Mouse (Mus musculus): ENCODE data around the gene Plekhg5. TPM values are rescaled to one million over a fixed set of nuclear protein-coding genes. Genes with fewer than 3 reads are reported as not detected.

Gene Plekhg5
- polyA plus RNA-seq, 1 experiment from 2014 or later, result 8.2 TPM

GRCm38 (mm10) chr4:152062390-152063110, 9.7 kb upstream of the Plekhg5 start:
- Histone ChIP-seq H3K27me3 (ENCODE audit: control insufficient read depth, insufficient read depth, low read length) (no peaks in the 10 kb centered on the region), H3K9me3 (ENCODE audit: control insufficient read depth, low read length) (no peaks in the 10 kb centered on the region), H3K4me2 (ENCODE audit: low read depth, low read length, severe bottlenecking) (no peak overlapping the region), H3K4me1 (replicated peaks; ENCODE audit: control insufficient read depth, insufficient read depth, low read length) (no peaks in the 10 kb centered on the region), H3K4me3 (ENCODE audit: low read depth, low read length) (no peak overlapping the region), H3K27ac (ENCODE audit: low read depth, low read length) (no peak overlapping the region), H3K9ac (ENCODE audit: low read length) (no peak overlapping the region), H3K36me3 (ENCODE audit: control insufficient read depth, insufficient read depth, low read length) (peaks cover 4% of the 10 kb centered on the region; the same call in 1 of the 2 replicates)
- WGBS, result 83% methylated on average over 9 of the region's 9 CpGs
- ATAC-seq (replicated peaks; ENCODE audit: low FRiP score), result no peak
- no peak for DNase-seq (ENCODE audit: low spot score)

- Histone ChIP-seq H3K4me2 (ENCODE audit: low read depth, low read length, severe bottlenecking) (no peak overlapping the region), H3K27me3 (ENCODE audit: control insufficient read depth, insufficient read depth, low read length) (no peaks in the 10 kb centered on the region), H3K9ac (ENCODE audit: low read length) (no peak overlapping the region), H3K4me1 (replicated peaks; ENCODE audit: control insufficient read depth, insufficient read depth, low read length) (no peaks in the 10 kb centered on the region), H3K36me3 (ENCODE audit: control insufficient read depth, insufficient read depth, low read length) (no peaks in the 10 kb centered on the region), H3K27ac (ENCODE audit: low read depth, low read length) (no peak overlapping the region), H3K4me3 (ENCODE audit: low read depth, low read length) (no peak overlapping the region), H3K9me3 (ENCODE audit: control insufficient read depth, low read length) (no peaks in the 10 kb centered on the region)
- DNase-seq (ENCODE audit: low spot score) (no peak), ATAC-seq (replicated peaks; ENCODE audit: low FRiP score) (no peak)
Observed at GRCm38 (mm10) chr4:152067280-152067679, 5.0 kb upstream of the Plekhg5 start.

GRCm38 (mm10) chr4:152068166-152068724, 4.1 kb upstream of the Plekhg5 start:
- no peak overlapping the region for H3K4me2 ChIP-seq (ENCODE audit: low read depth, low read length, severe bottlenecking)
- no peak overlapping the region for H3K9ac ChIP-seq (ENCODE audit: low read length)
- H3K27ac ChIP-seq (ENCODE audit: low read depth, low read length), result no peak overlapping the region
- no peak overlapping the region for H3K4me3 ChIP-seq (ENCODE audit: low read depth, low read length)
- H3K4me1 ChIP-seq (replicated peaks; ENCODE audit: control insufficient read depth, insufficient read depth, low read length), result no peaks in the 10 kb centered on the region
- DNase-seq (ENCODE audit: low spot score), result no peak
- 75% methylated on average over 6 of the region's 6 CpGs for WGBS
- H3K27me3 ChIP-seq (ENCODE audit: control insufficient read depth, insufficient read depth, low read length), result no peaks in the 10 kb centered on the region
- no peaks in the 10 kb centered on the region for H3K36me3 ChIP-seq (ENCODE audit: control insufficient read depth, insufficient read depth, low read length)
- no peak for ATAC-seq (replicated peaks; ENCODE audit: low FRiP score)
- H3K9me3 ChIP-seq (ENCODE audit: control insufficient read depth, low read length), result no peaks in the 10 kb centered on the region

GRCm38 (mm10) chr4:152069245-152069644, 3.1 kb upstream of the Plekhg5 start:
- WGBS, result 87% methylated on average over 3 of the region's 3 CpGs
- Histone ChIP-seq H3K4me2 (ENCODE audit: low read depth, low read length, severe bottlenecking) (no peak overlapping the region), H3K9me3 (ENCODE audit: control insufficient read depth, low read length) (no peaks in the 10 kb centered on the region), H3K27ac (ENCODE audit: low read depth, low read length) (no peak overlapping the region), H3K4me1 (replicated peaks; ENCODE audit: control insufficient read depth, insufficient read depth, low read length) (no peaks in the 10 kb centered on the region), H3K27me3 (ENCODE audit: control insufficient read depth, insufficient read depth, low read length) (no peaks in the 10 kb centered on the region), H3K9ac (ENCODE audit: low read length) (no peak overlapping the region), H3K36me3 (ENCODE audit: control insufficient read depth, insufficient read depth, low read length) (no peaks in the 10 kb centered on the region), H3K4me3 (ENCODE audit: low read depth, low read length) (no peak overlapping the region)
- ATAC-seq (replicated peaks; ENCODE audit: low FRiP score), result no peak
- no peak for DNase-seq (ENCODE audit: low spot score)

GRCm38 (mm10) chr4:152070494-152071396, 1.6 kb upstream of the Plekhg5 start:
- H3K27ac ChIP-seq (ENCODE audit: low read depth, low read length), result no peak overlapping the region
- no peaks in the 10 kb centered on the region for H3K36me3 ChIP-seq (ENCODE audit: control insufficient read depth, insufficient read depth, low read length)
- no peaks in the 10 kb centered on the region for H3K9me3 ChIP-seq (ENCODE audit: control insufficient read depth, low read length)
- no peak overlapping the region for H3K4me2 ChIP-seq (ENCODE audit: low read depth, low read length, severe bottlenecking)
- H3K4me1 ChIP-seq (replicated peaks; ENCODE audit: control insufficient read depth, insufficient read depth, low read length), result no peaks in the 10 kb centered on the region
- no peak overlapping the region for H3K4me3 ChIP-seq (ENCODE audit: low read depth, low read length)
- no peak for DNase-seq (ENCODE audit: low spot score)
- no peak for ATAC-seq (replicated peaks; ENCODE audit: low FRiP score)
- WGBS, result 77% methylated on average over 11 of the region's 11 CpGs
- no peak overlapping the region for H3K9ac ChIP-seq (ENCODE audit: low read length)
- no peaks in the 10 kb centered on the region for H3K27me3 ChIP-seq (ENCODE audit: control insufficient read depth, insufficient read depth, low read length)

- no peak overlapping the region for H3K4me2 ChIP-seq (ENCODE audit: low read depth, low read length, severe bottlenecking)
- no peak overlapping the region for H3K27ac ChIP-seq (ENCODE audit: low read depth, low read length)
- WGBS, result 74% methylated on average over 10 of the region's 10 CpGs
- H3K4me1 ChIP-seq (replicated peaks; ENCODE audit: control insufficient read depth, insufficient read depth, low read length), result no peaks in the 10 kb centered on the region
- H3K4me3 ChIP-seq (ENCODE audit: low read depth, low read length), result no peak overlapping the region
- ATAC-seq (replicated peaks; ENCODE audit: low FRiP score) (no peak), DNase-seq (ENCODE audit: low spot score) (no peak)
- H3K36me3 ChIP-seq (ENCODE audit: control insufficient read depth, insufficient read depth, low read length), result no peaks in the 10 kb centered on the region
- H3K9me3 ChIP-seq (ENCODE audit: control insufficient read depth, low read length), result no peaks in the 10 kb centered on the region
- no peaks in the 10 kb centered on the region for H3K27me3 ChIP-seq (ENCODE audit: control insufficient read depth, insufficient read depth, low read length)
- H3K9ac ChIP-seq (ENCODE audit: low read length), result no peak overlapping the region
Observed at GRCm38 (mm10) chr4:152072655-152073054, 357 bp downstream of the Plekhg5 start.

GRCm38 (mm10) chr4:152073715-152074114, 1.4 kb downstream of the Plekhg5 start:
- Histone ChIP-seq H3K9me3 (ENCODE audit: control insufficient read depth, low read length) (no peaks in the 10 kb centered on the region), H3K4me2 (ENCODE audit: low read depth, low read length, severe bottlenecking) (no peak overlapping the region), H3K36me3 (ENCODE audit: control insufficient read depth, insufficient read depth, low read length) (no peaks in the 10 kb centered on the region), H3K27ac (ENCODE audit: low read depth, low read length) (no peak overlapping the region), H3K9ac (ENCODE audit: low read length) (no peak overlapping the region), H3K27me3 (ENCODE audit: control insufficient read depth, insufficient read depth, low read length) (no peaks in the 10 kb centered on the region), H3K4me3 (ENCODE audit: low read depth, low read length) (no peak overlapping the region), H3K4me1 (replicated peaks; ENCODE audit: control insufficient read depth, insufficient read depth, low read length) (no peaks in the 10 kb centered on the region)
- no peak for DNase-seq (ENCODE audit: low spot score)
- no peak for ATAC-seq (replicated peaks; ENCODE audit: low FRiP score)
- 86% methylated on average over 6 of the region's 6 CpGs for WGBS

GRCm38 (mm10) chr4:152074548-152074947, 2.2 kb downstream of the Plekhg5 start:
- DNase-seq (ENCODE audit: low spot score), result no peak
- ATAC-seq (replicated peaks; ENCODE audit: low FRiP score), result no peak
- Histone ChIP-seq H3K4me2 (ENCODE audit: low read depth, low read length, severe bottlenecking) (no peak overlapping the region), H3K9ac (ENCODE audit: low read length) (no peak overlapping the region), H3K4me1 (replicated peaks; ENCODE audit: control insufficient read depth, insufficient read depth, low read length) (no peaks in the 10 kb centered on the region), H3K27ac (ENCODE audit: low read depth, low read length) (no peak overlapping the region), H3K4me3 (ENCODE audit: low read depth, low read length) (no peak overlapping the region), H3K27me3 (ENCODE audit: control insufficient read depth, insufficient read depth, low read length) (no peaks in the 10 kb centered on the region), H3K36me3 (ENCODE audit: control insufficient read depth, insufficient read depth, low read length) (no peaks in the 10 kb centered on the region), H3K9me3 (ENCODE audit: control insufficient read depth, low read length) (no peaks in the 10 kb centered on the region)
- WGBS, result 82% methylated on average over 9 of the region's 9 CpGs
